Mouse (Mus musculus): ENCODE results near the gene Tmem14c. TPM values are rescaled to one million over a fixed set of nuclear protein-coding genes. Genes with fewer than 3 reads are reported as not detected.

Tmem14c gene
- polyA plus RNA-seq, 1 experiment = 138 TPM

DNA sequence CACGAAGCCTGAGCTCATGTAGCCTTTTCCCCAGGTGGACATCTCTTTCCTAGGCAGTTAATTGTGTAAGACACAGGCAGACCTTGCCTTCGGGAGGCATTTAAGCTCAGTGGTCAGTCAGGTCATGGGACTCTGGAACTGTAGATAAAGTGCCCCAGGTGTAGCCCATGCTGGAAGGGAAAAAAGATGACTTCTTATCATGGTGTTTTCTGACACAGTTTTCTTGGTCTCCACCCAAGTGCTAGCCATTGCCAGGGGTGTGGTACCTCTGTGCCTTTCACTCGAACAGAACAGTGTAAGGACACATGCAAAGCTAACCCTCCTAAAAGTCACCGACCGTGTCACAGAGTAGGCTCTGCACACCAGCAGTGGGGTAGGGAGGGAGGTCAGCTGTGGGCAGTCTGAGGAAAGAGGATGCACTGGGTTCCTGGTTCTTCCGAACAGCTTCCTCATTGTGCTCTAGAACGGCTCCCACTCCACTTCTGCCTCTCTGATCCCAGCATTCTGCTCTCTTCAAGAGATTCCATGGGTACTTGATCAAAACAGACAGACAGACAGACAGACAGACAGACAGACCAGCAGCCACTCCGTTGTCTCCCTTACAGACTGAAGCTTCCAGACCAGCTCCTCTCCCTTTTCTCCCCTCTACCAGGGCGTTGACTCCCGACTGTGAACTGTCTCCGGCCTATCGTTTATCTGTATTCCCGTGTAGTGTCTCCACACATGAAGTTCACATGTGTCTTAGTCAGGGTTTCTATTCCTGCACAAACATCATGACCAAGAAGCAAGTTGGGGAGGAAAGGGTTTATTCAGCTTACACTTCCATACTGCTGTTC, 2.9 kb downstream of the Tmem14c start:
- Histone ChIP-seq H3K27ac (ENCODE audit: control insufficient read depth, insufficient read depth, low read length) (no peak overlapping the region), H3K36me3 (ENCODE audit: control insufficient read depth, insufficient read depth, low read length) (peaks cover 12% of the 10 kb centered on the region), H3K27me3 (ENCODE audit: control insufficient read depth, insufficient read depth, low read length) (no peaks in the 10 kb centered on the region), H3K4me1 (replicated peaks; ENCODE audit: control insufficient read depth, insufficient read depth, low read length) (peaks cover 9% of the 10 kb centered on the region), H3K4me3 (ENCODE audit: control insufficient read depth, insufficient read depth, low read length) (no peak overlapping the region)
- WGBS = 96% methylated on average over 13 of the region's 13 CpGs
- TF ChIP-seq CTCF (IDR thresholded peaks at IDR 0.05; ENCODE audit: borderline replicate concordance, control insufficient read depth, extremely low read depth, insufficient read depth, low read length, poor library complexity) (no peak), POLR2A (IDR thresholded peaks at IDR 0.05; ENCODE audit: control insufficient read depth, extremely low read depth, insufficient read depth, low read length, poor library complexity) (no peak)
- DNase-seq = no peak

DNA sequence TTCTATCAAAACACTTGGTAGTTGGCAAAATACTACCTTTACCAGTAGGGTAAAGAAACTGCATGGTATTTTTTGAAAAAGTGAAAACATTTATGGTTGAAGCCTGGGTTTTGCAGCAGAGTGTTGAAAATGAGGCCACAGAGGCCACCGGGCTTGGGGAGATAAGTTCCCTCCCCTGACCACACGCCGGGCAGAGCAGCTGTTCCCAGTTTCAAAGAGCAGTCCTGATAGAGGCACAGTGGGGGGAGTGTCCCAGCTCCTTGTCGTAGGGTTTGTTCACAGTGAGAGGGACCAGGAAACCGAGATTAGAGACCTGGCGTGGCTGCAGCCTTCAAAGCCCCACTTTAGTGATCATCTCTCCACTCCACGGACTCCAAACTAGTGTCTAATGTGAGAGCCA, 4.4 kb downstream of the Tmem14c start:
- H3K4me3 ChIP-seq (ENCODE audit: control insufficient read depth, insufficient read depth, low read length) = no peak overlapping the region
- H3K27ac ChIP-seq (ENCODE audit: control insufficient read depth, insufficient read depth, low read length) = no peak overlapping the region

DNA sequence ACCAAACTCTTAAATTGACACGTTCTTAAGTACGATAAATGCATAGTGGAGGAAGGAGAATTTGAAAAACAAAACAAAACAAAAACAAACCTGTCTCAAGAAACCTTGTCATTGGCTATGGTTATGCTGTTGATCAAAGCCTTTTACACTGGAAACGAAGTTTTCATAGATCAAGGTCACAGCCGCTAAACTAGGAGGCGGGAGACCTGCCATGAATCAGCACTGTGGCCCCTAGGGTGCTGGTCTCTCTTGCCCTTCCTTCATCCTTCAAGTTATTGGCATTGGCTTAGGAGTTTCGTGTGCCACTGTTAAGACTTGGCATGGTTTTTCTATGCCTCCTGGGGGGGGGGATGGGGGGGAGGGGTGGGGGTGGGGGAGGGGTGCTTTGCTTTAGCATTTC, 5.5 kb downstream of the Tmem14c start:
- WGBS = 92% methylated on average over 6 of the region's 6 CpGs
- H3K36me3 ChIP-seq (ENCODE audit: control insufficient read depth, insufficient read depth, low read length) = peaks cover 12% of the 10 kb centered on the region

More for the DNA sequence above, 4.4 kb downstream of the Tmem14c start:
- DNase-seq = no peak
- WGBS = 93% methylated on average over 7 of the region's 7 CpGs
- peaks cover 9% of the 10 kb centered on the region for H3K4me1 ChIP-seq (replicated peaks; ENCODE audit: control insufficient read depth, insufficient read depth, low read length)
- TF ChIP-seq POLR2A (IDR thresholded peaks at IDR 0.05; ENCODE audit: control insufficient read depth, extremely low read depth, insufficient read depth, low read length, poor library complexity) (no peak), CTCF (IDR thresholded peaks at IDR 0.05; ENCODE audit: borderline replicate concordance, control insufficient read depth, extremely low read depth, insufficient read depth, low read length, poor library complexity) (no peak)
- no peaks in the 10 kb centered on the region for H3K27me3 ChIP-seq (ENCODE audit: control insufficient read depth, insufficient read depth, low read length)
- H3K36me3 ChIP-seq (ENCODE audit: control insufficient read depth, insufficient read depth, low read length) = peaks cover 12% of the 10 kb centered on the region

DNA sequence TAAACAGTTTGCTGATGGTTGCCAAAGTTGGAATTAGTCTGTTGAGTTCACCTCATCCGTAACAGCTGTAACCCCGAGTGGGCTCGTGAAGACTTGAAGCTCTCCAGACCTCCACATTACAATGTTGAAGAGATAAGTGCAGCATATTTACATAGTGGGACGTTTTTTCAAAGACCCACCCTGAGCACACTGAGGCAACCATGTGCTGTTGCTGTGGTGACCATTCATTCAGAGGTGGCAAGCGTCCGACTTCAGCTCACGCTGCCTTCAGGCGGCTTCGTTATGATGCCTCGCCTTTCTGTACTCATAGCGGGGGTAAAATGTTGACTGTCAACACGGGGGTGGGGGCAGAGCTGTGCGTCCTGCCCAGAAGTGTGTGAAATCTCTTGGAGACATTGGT, 6.0 kb downstream of the Tmem14c start:
- TF ChIP-seq POLR2A (IDR thresholded peaks at IDR 0.05; ENCODE audit: control insufficient read depth, extremely low read depth, insufficient read depth, low read length, poor library complexity) (no peak), CTCF (IDR thresholded peaks at IDR 0.05; ENCODE audit: borderline replicate concordance, control insufficient read depth, extremely low read depth, insufficient read depth, low read length, poor library complexity) (no peak)
- Histone ChIP-seq H3K4me1 (replicated peaks; ENCODE audit: control insufficient read depth, insufficient read depth, low read length) (peaks cover 5% of the 10 kb centered on the region), H3K4me3 (ENCODE audit: control insufficient read depth, insufficient read depth, low read length) (no peak overlapping the region), H3K27ac (ENCODE audit: control insufficient read depth, insufficient read depth, low read length) (no peak overlapping the region), H3K36me3 (ENCODE audit: control insufficient read depth, insufficient read depth, low read length) (peaks cover 12% of the 10 kb centered on the region), H3K27me3 (ENCODE audit: control insufficient read depth, insufficient read depth, low read length) (no peaks in the 10 kb centered on the region)
- no peak for DNase-seq
- WGBS = 95% methylated on average over 13 of the region's 13 CpGs

More for the DNA sequence above, 5.5 kb downstream of the Tmem14c start:
- no peak overlapping the region for H3K27ac ChIP-seq (ENCODE audit: control insufficient read depth, insufficient read depth, low read length)
- H3K27me3 ChIP-seq (ENCODE audit: control insufficient read depth, insufficient read depth, low read length) = no peaks in the 10 kb centered on the region
- no peak for DNase-seq
- no peak overlapping the region for H3K4me3 ChIP-seq (ENCODE audit: control insufficient read depth, insufficient read depth, low read length)
- H3K4me1 ChIP-seq (replicated peaks; ENCODE audit: control insufficient read depth, insufficient read depth, low read length) = peaks cover 9% of the 10 kb centered on the region
- TF ChIP-seq POLR2A (IDR thresholded peaks at IDR 0.05; ENCODE audit: control insufficient read depth, extremely low read depth, insufficient read depth, low read length, poor library complexity) (no peak), CTCF (IDR thresholded peaks at IDR 0.05; ENCODE audit: borderline replicate concordance, control insufficient read depth, extremely low read depth, insufficient read depth, low read length, poor library complexity) (no peak)

DNA sequence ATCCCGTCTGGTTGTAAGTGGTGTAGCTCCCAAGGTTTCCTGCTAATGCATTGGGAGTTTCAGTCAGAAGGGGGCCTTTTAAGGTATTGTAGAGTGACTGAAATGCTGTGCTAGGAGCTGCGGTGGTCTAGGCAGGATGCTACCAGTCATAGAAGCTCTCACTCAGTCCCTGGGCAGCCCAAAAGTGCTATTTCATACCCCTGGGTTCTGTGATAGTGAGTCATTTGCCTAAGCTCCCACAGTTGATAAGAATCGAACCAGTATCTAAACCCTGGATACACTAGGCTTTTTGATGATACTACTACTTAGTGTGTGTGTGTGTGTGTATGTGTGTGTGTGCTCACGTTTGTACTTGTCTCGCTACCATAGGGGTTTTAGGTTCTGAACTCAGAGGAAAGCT, 14.0 kb downstream of the Tmem14c start:
- 91% methylated on average over 5 of the region's 5 CpGs for WGBS
- H3K4me3 ChIP-seq (ENCODE audit: control insufficient read depth, insufficient read depth, low read length) = no peak overlapping the region
- H3K27ac ChIP-seq (ENCODE audit: control insufficient read depth, insufficient read depth, low read length) = no peak overlapping the region
- TF ChIP-seq CTCF (IDR thresholded peaks at IDR 0.05; ENCODE audit: borderline replicate concordance, control insufficient read depth, extremely low read depth, insufficient read depth, low read length, poor library complexity) = no peak
- TF ChIP-seq POLR2A (IDR thresholded peaks at IDR 0.05; ENCODE audit: control insufficient read depth, extremely low read depth, insufficient read depth, low read length, poor library complexity) = no peak
- no peak for DNase-seq
- H3K36me3 ChIP-seq (ENCODE audit: control insufficient read depth, insufficient read depth, low read length) = no peaks in the 10 kb centered on the region
- H3K27me3 ChIP-seq (ENCODE audit: control insufficient read depth, insufficient read depth, low read length) = no peaks in the 10 kb centered on the region
- no peaks in the 10 kb centered on the region for H3K4me1 ChIP-seq (replicated peaks; ENCODE audit: control insufficient read depth, insufficient read depth, low read length)

DNA sequence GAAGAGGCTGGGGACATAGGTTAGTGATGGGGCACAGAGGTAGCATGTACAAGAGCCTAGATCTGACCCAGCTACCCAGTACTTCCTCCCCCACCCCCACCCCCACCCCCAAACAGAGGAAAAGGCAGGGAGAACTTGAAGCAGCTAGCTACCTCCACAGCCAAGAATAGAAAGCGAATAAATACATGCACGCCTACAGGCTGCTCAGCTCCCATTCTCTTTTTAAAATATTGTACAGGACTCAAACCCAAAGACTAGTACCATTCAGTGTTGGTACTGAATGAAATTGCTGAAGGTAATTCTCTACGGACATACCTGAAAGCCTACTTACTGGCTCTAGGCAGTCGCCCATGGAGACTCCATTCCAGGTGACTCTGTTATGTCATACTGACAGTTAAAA, 26.4 kb downstream of the Tmem14c start:
- DNase-seq = no peak
- H3K27me3 ChIP-seq (ENCODE audit: control insufficient read depth, insufficient read depth, low read length) = no peaks in the 10 kb centered on the region
- no peak for TF ChIP-seq CTCF (IDR thresholded peaks at IDR 0.05; ENCODE audit: borderline replicate concordance, control insufficient read depth, extremely low read depth, insufficient read depth, low read length, poor library complexity)
- 83% methylated on average over 4 of the region's 4 CpGs for whole genome bisulfite sequencing
- no peaks in the 10 kb centered on the region for H3K36me3 ChIP-seq (ENCODE audit: control insufficient read depth, insufficient read depth, low read length)
- H3K4me1 ChIP-seq (replicated peaks; ENCODE audit: control insufficient read depth, insufficient read depth, low read length) = no peaks in the 10 kb centered on the region
- no peak overlapping the region for H3K27ac ChIP-seq (ENCODE audit: control insufficient read depth, insufficient read depth, low read length)
- no peak overlapping the region for H3K4me3 ChIP-seq (ENCODE audit: control insufficient read depth, insufficient read depth, low read length)
